Mouse (Mus musculus) ZHBTc4 (cell line): Measurements from ENCODE around the gene Adamts16.
A peak's percentile ranks its signal among the peaks of the same experiment; 100 is the strongest.
"Not testable (repeated sequence)": the region's sequence is repeated elsewhere in the genome, so short reads cannot be mapped to it uniquely, and the experiment has no call there.

ENCODE experiments used
- DNase-seq: peaks from one replicate; pipeline ENCODE4 v3.0.0-alpha.2; 2011; ENCODE audit warnings: low read depth, low spot score

Gene Adamts16

GRCm38 (mm10) chr13:70841421-70841904 lies at the start of gene Adamts16:
Gene Adamts16, minus strand, starts transcription at chr13:70841811.
- no peak for DNase-seq

GRCm38 (mm10) chr13:70887136-70887535 lies 45.5 kb upstream of the Adamts16 start:
- DNase-seq, result no peak

- DNase-seq, result no peak
These were observed 43.4 kb upstream of the Adamts16 start for GRCm38 (mm10) chr13:70885006-70885405.

GRCm38 (mm10) chr13:70883891-70884890 lies 42.6 kb upstream of the Adamts16 start:
- DNase-seq, result no peak

- peak; percentile 47 for DNase-seq
These were observed 38.4 kb upstream of the Adamts16 start for GRCm38 (mm10) chr13:70879971-70880370.

GRCm38 (mm10) chr13:70877550-70877913 lies 35.9 kb upstream of the Adamts16 start:
- DNase-seq, result no peak

- no peak for DNase-seq
These were observed 35.3 kb upstream of the Adamts16 start for GRCm38 (mm10) chr13:70876648-70877549.

- no peak for DNase-seq
These were observed 33.9 kb upstream of the Adamts16 start for GRCm38 (mm10) chr13:70875411-70875949.

- no peak for DNase-seq
These were observed 33.1 kb upstream of the Adamts16 start for GRCm38 (mm10) chr13:70874741-70875140.

GRCm38 (mm10) chr13:70873851-70874250 lies 32.2 kb upstream of the Adamts16 start:
- DNase-seq, result not testable (repeated sequence)

- DNase-seq, result no peak
These were observed 29.4 kb upstream of the Adamts16 start for GRCm38 (mm10) chr13:70871049-70871448.

- DNase-seq, result no peak
These were observed 25.5 kb upstream of the Adamts16 start for GRCm38 (mm10) chr13:70866971-70867625.

GRCm38 (mm10) chr13:70865867-70866266 lies 24.3 kb upstream of the Adamts16 start:
- DNase-seq, result no peak

GRCm38 (mm10) chr13:70862162-70862908 lies 20.7 kb upstream of the Adamts16 start:
- DNase-seq, result no peak

GRCm38 (mm10) chr13:70853601-70854000 lies 12.0 kb upstream of the Adamts16 start:
- DNase-seq, result no peak

- no peak for DNase-seq
These were observed 5.3 kb upstream of the Adamts16 start for GRCm38 (mm10) chr13:70846933-70847332.

GRCm38 (mm10) chr13:70845526-70845925 lies 3.9 kb upstream of the Adamts16 start:
- no peak for DNase-seq

- DNase-seq, result peak; percentile 25
These were observed 515 bp upstream of the Adamts16 start for GRCm38 (mm10) chr13:70842126-70842525.

- peak; percentile 65 for DNase-seq
These were observed 1.4 kb downstream of the Adamts16 start for GRCm38 (mm10) chr13:70840161-70840560.

GRCm38 (mm10) chr13:70837571-70837970 lies 4.0 kb downstream of the Adamts16 start:
- no peak for DNase-seq
